Mouse (Mus musculus): Measurements from ENCODE around the gene Olfr1258. TPM values are rescaled to one million over a fixed set of nuclear protein-coding genes. Genes with fewer than 3 reads are reported as not detected.

The Olfr1258 gene
- polyA plus RNA-seq (2014; fragmentation: Illumina TruSeq; extraction: RNeasy Lipid Tissue Mini Kit (QIAGEN cat#74804); ENCODE audit: insufficient read depth, low read depth, low replicate concordance): not detected

DNA sequence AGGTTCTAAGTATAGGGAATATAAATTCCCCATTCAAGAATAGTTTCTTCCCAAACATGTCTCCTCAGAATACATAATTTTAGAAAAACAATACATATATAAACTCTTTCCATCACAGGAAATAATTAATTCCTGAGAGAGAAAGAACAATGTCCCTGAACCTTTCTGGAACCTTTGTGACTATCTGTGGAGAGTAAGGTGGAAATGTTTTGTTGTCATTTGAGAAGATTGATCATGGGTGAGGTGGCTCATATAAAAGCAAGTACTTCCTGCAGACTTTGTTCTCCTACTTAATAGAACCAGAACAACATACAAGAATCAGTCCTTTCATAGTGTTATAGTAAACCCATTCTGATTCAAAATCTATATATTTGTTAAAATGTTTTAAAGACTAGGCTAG, at the start of gene Olfr1258:
Olfr1258 (plus strand) TSS at position 301 of the 400 bp plus-strand sequence.

DNA sequence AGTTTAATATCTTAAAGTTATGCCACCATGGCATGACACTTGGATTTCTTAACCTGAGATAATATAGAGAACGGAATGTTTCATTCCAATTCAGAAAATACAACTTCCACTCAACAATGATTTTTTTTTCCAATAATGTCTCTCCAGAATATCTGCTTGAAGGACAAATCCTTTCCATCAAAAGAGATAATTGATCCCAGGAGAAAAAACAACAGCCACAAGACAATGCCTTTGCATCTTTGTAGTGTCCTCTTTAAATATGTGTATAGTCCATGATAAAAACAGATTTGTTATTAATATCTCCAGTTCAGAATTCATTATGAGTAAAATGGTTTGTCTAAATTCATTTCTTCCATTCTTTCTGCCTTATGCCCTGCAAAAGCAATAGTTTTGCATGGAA, 49.0 kb upstream of the Olfr1258 start, which contains the start of gene Olfr1257:
Olfr1257 (plus strand) TSS at position 301 of the 400 bp plus-strand sequence.

DNA sequence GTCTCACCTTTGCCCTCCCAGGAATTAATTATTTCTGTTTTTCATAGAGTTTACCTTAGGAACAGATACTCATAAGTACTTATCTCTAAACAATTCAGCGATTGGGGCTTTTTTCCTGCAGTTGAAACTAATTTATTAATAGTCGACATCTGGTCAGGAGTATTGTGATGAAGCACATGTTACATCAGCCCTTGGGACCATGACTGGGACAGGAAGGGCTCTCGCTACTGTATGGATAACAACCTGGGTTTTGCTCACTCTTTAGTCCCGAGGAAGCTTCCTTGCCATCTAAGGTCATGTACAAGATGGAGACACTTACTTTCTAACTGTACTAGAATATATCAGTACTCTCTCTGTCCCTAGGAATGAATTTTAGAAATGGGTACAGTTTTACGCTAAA, 21.5 kb downstream of the Olfr1258 start, which contains the start of gene Olfr1259:
Olfr1259 (minus strand) TSS at position 101 of the 400 bp plus-strand sequence.

DNA sequence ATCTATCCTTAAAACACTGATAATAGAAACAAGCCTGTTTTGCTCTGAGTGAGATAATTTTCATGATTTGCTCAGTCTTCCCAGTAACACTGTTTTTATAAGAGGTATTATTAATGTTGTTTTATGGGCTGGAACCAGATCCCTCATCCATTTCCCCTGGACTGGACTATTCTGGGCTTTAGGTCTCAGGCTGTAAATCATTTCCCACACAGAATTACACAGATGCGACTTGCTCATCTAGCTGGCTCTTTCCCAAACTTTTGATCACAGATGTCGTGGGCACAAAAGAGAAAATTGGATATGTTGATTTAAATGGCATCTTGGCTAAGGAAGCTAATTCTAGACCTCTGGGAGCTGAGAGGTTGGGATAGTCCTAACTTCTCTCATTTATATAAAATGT, 47.1 kb downstream of the Olfr1258 start, which contains the start of gene Olfr1260:
Olfr1260 (plus strand) TSS at position 157 of the 400 bp plus-strand sequence.

Other genes with a start within 250 kb of the Olfr1258 start
- not detected for gene Olfr1252, start 202.3 kb upstream of the Olfr1258 start, polyA plus RNA-seq (2014; fragmentation: Illumina TruSeq; extraction: RNeasy Lipid Tissue Mini Kit (QIAGEN cat#74804); ENCODE audit: insufficient read depth, low read depth, low replicate concordance)
- not detected for gene Olfr1253, start 170.2 kb upstream of the Olfr1258 start, polyA plus RNA-seq (2014; fragmentation: Illumina TruSeq; extraction: RNeasy Lipid Tissue Mini Kit (QIAGEN cat#74804); ENCODE audit: insufficient read depth, low read depth, low replicate concordance)
- not detected for gene Olfr1254, start 133.7 kb upstream of the Olfr1258 start, polyA plus RNA-seq (2014; fragmentation: Illumina TruSeq; extraction: RNeasy Lipid Tissue Mini Kit (QIAGEN cat#74804); ENCODE audit: insufficient read depth, low read depth, low replicate concordance)
- not detected for gene Olfr1255, start 115.3 kb upstream of the Olfr1258 start, polyA plus RNA-seq (2014; fragmentation: Illumina TruSeq; extraction: RNeasy Lipid Tissue Mini Kit (QIAGEN cat#74804); ENCODE audit: insufficient read depth, low read depth, low replicate concordance)
- not detected for gene Olfr1256, start 85.8 kb upstream of the Olfr1258 start, polyA plus RNA-seq (2014; fragmentation: Illumina TruSeq; extraction: RNeasy Lipid Tissue Mini Kit (QIAGEN cat#74804); ENCODE audit: insufficient read depth, low read depth, low replicate concordance)
- not detected for gene Olfr48, start 79.1 kb upstream of the Olfr1258 start, polyA plus RNA-seq (2014; fragmentation: Illumina TruSeq; extraction: RNeasy Lipid Tissue Mini Kit (QIAGEN cat#74804); ENCODE audit: insufficient read depth, low read depth, low replicate concordance)
- gene Olfr1257, start 48.9 kb upstream of the Olfr1258 start, polyA plus RNA-seq (2014; fragmentation: Illumina TruSeq; extraction: RNeasy Lipid Tissue Mini Kit (QIAGEN cat#74804); ENCODE audit: insufficient read depth, low read depth, low replicate concordance): not detected
- gene Olfr1259, start 21.4 kb downstream of the Olfr1258 start, polyA plus RNA-seq (2014; fragmentation: Illumina TruSeq; extraction: RNeasy Lipid Tissue Mini Kit (QIAGEN cat#74804); ENCODE audit: insufficient read depth, low read depth, low replicate concordance): not detected
- gene Olfr1260, start 47.0 kb downstream of the Olfr1258 start, polyA plus RNA-seq (2014; fragmentation: Illumina TruSeq; extraction: RNeasy Lipid Tissue Mini Kit (QIAGEN cat#74804); ENCODE audit: insufficient read depth, low read depth, low replicate concordance): not detected
- not detected for gene Olfr1261, start 63.9 kb downstream of the Olfr1258 start, polyA plus RNA-seq (2014; fragmentation: Illumina TruSeq; extraction: RNeasy Lipid Tissue Mini Kit (QIAGEN cat#74804); ENCODE audit: insufficient read depth, low read depth, low replicate concordance)
- gene Olfr1262, start 72.8 kb downstream of the Olfr1258 start, polyA plus RNA-seq (2014; fragmentation: Illumina TruSeq; extraction: RNeasy Lipid Tissue Mini Kit (QIAGEN cat#74804); ENCODE audit: insufficient read depth, low read depth, low replicate concordance): not detected
- gene Olfr1263, start 84.8 kb downstream of the Olfr1258 start, polyA plus RNA-seq (2014; fragmentation: Illumina TruSeq; extraction: RNeasy Lipid Tissue Mini Kit (QIAGEN cat#74804); ENCODE audit: insufficient read depth, low read depth, low replicate concordance): not detected
- gene Olfr1264, start 98.3 kb downstream of the Olfr1258 start, polyA plus RNA-seq (2014; fragmentation: Illumina TruSeq; extraction: RNeasy Lipid Tissue Mini Kit (QIAGEN cat#74804); ENCODE audit: insufficient read depth, low read depth, low replicate concordance): not detected
- gene Olfr1265, start 108.0 kb downstream of the Olfr1258 start, polyA plus RNA-seq (2014; fragmentation: Illumina TruSeq; extraction: RNeasy Lipid Tissue Mini Kit (QIAGEN cat#74804); ENCODE audit: insufficient read depth, low read depth, low replicate concordance): not detected
- not detected for gene Olfr140, start 136.3 kb downstream of the Olfr1258 start, polyA plus RNA-seq (2014; fragmentation: Illumina TruSeq; extraction: RNeasy Lipid Tissue Mini Kit (QIAGEN cat#74804); ENCODE audit: insufficient read depth, low read depth, low replicate concordance)
- gene Olfr1269, start 194.1 kb downstream of the Olfr1258 start, polyA plus RNA-seq (2014; fragmentation: Illumina TruSeq; extraction: RNeasy Lipid Tissue Mini Kit (QIAGEN cat#74804); ENCODE audit: insufficient read depth, low read depth, low replicate concordance): not detected
- not detected for gene Olfr32, start 215.0 kb downstream of the Olfr1258 start, polyA plus RNA-seq (2014; fragmentation: Illumina TruSeq; extraction: RNeasy Lipid Tissue Mini Kit (QIAGEN cat#74804); ENCODE audit: insufficient read depth, low read depth, low replicate concordance)
- gene Olfr1270, start 225.8 kb downstream of the Olfr1258 start, polyA plus RNA-seq (2014; fragmentation: Illumina TruSeq; extraction: RNeasy Lipid Tissue Mini Kit (QIAGEN cat#74804); ENCODE audit: insufficient read depth, low read depth, low replicate concordance): not detected